Mouse (Mus musculus): ENCODE results near the gene Faah. TPM values are rescaled to one million over a fixed set of nuclear protein-coding genes. Genes with fewer than 3 reads are reported as not detected.

The Faah gene
- total RNA-seq (2014; fragmentation: Nextera tagmentation) (0.73 and 1.7 TPM in 2 replicates), total RNA-seq (2017) (1.0 and 1.4 TPM in 2 replicates), polyA plus RNA-seq (2012) (0.46 and 0.78 TPM in 2 replicates)

- TF ChIP-seq GATA2 (IDR thresholded peaks at IDR 0.05; ENCODE audit: borderline replicate concordance, low read depth, low read length), result no peak
- no peak for TF ChIP-seq GATA1 (IDR thresholded peaks at IDR 0.05; ENCODE audit: borderline replicate concordance, low read length)
- TF ChIP-seq TAL1 (conservative IDR thresholded peaks at IDR 0.05; ENCODE audit: low read depth, low read length), result no peak
- no peak for TF ChIP-seq CTCF (IDR thresholded peaks at IDR 0.05; ENCODE audit: low read depth, low read length)
- no peak for TF ChIP-seq POLR2AphosphoS5 (IDR thresholded peaks at IDR 0.05; ENCODE audit: insufficient replicate concordance, low read depth, low read length)
- Histone ChIP-seq H3K9me3 (replicated peaks) (no peaks in the 10 kb centered on the region; the same call in 1 of the 2 replicates), H3K4me3 (ENCODE audit: low read depth, low read length) (peak within 1 kb of the TSS; percentile 50; the same call in 1 of the 2 replicates), H3K36me3 (replicated peaks) (no peaks in the 10 kb centered on the region), H3K4me1 (ENCODE audit: insufficient read depth, low read depth, low read length) (peaks cover 12% of the 10 kb centered on the region), H3K27me3 (ENCODE audit: insufficient read depth, low read length) (peaks cover 56% of the 10 kb centered on the region)
- no peak for DNase-seq (ENCODE audit: low spot score)
- no peak for ATAC-seq (ENCODE audit: extremely low read depth, insufficient number of reproducible peaks, low FRiP score, poor library complexity, severe bottlenecking)
These were observed at the start of gene Faah for GRCm38 (mm10) chr4:116017902-116018746. Faah (minus strand) TSS chr4:116017926.

DNA sequence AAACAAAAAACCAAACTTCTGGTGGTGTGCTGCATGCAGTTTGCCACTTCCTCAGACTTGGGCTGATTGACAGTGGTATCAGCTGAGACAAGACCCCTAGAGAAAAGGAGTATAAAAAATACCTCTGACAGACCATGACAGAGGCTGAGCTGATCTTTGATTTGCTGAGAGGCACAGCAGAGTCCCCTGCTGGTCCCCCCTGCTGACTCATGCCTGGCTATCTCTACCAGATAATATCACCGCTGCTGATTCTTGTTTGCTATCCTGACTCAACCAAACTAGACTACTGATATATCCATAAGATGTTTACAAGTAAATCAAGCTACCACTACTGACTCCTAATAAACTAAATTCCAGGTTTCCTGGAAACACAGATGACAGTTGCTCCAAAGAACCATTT lies 46.1 kb upstream of the Faah start:
- no peak overlapping the region for H3K4me3 ChIP-seq (ENCODE audit: low read depth, low read length)
- no peaks in the 10 kb centered on the region for H3K9me3 ChIP-seq (replicated peaks)
- DNase-seq (ENCODE audit: low spot score), result peak; percentile 26
- H3K4me1 ChIP-seq (ENCODE audit: insufficient read depth, low read depth, low read length), result peaks cover 24% of the 10 kb centered on the region
- no peak for TF ChIP-seq POLR2AphosphoS5 (IDR thresholded peaks at IDR 0.05; ENCODE audit: insufficient replicate concordance, low read depth, low read length)
- no peak for TF ChIP-seq CTCF (IDR thresholded peaks at IDR 0.05; ENCODE audit: low read depth, low read length)
- TF ChIP-seq GATA1 (IDR thresholded peaks at IDR 0.05; ENCODE audit: borderline replicate concordance, low read length), result no peak
- TF ChIP-seq GATA2 (IDR thresholded peaks at IDR 0.05; ENCODE audit: borderline replicate concordance, low read depth, low read length), result no peak
- no peak for TF ChIP-seq TAL1 (conservative IDR thresholded peaks at IDR 0.05; ENCODE audit: low read depth, low read length)
- ATAC-seq (ENCODE audit: extremely low read depth, insufficient number of reproducible peaks, low FRiP score, poor library complexity, severe bottlenecking), result peak; percentile 96
- H3K36me3 ChIP-seq (replicated peaks), result peaks cover 35% of the 10 kb centered on the region
- H3K27me3 ChIP-seq (ENCODE audit: insufficient read depth, low read length), result no peaks in the 10 kb centered on the region

- no peak for TF ChIP-seq CTCF (IDR thresholded peaks at IDR 0.05; ENCODE audit: low read depth, low read length)
- no peak for TF ChIP-seq GATA2 (IDR thresholded peaks at IDR 0.05; ENCODE audit: borderline replicate concordance, low read depth, low read length)
- TF ChIP-seq GATA1 (IDR thresholded peaks at IDR 0.05; ENCODE audit: borderline replicate concordance, low read length), result no peak
- TF ChIP-seq POLR2AphosphoS5 (IDR thresholded peaks at IDR 0.05; ENCODE audit: insufficient replicate concordance, low read depth, low read length), result no peak
- TF ChIP-seq TAL1 (conservative IDR thresholded peaks at IDR 0.05; ENCODE audit: low read depth, low read length), result no peak
- peaks cover 20% of the 10 kb centered on the region for H3K4me1 ChIP-seq (ENCODE audit: insufficient read depth, low read depth, low read length)
- no peak overlapping the region for H3K4me3 ChIP-seq (ENCODE audit: low read depth, low read length)
- no peaks in the 10 kb centered on the region for H3K27me3 ChIP-seq (ENCODE audit: insufficient read depth, low read length)
- DNase-seq (ENCODE audit: low spot score) (no peak), ATAC-seq (ENCODE audit: extremely low read depth, insufficient number of reproducible peaks, low FRiP score, poor library complexity, severe bottlenecking) (no peak)
- H3K36me3 ChIP-seq (replicated peaks), result no peaks in the 10 kb centered on the region
- no peaks in the 10 kb centered on the region for H3K9me3 ChIP-seq (replicated peaks)
These were observed 41.4 kb upstream of the Faah start for GRCm38 (mm10) chr4:116059012-116059726.

DNA sequence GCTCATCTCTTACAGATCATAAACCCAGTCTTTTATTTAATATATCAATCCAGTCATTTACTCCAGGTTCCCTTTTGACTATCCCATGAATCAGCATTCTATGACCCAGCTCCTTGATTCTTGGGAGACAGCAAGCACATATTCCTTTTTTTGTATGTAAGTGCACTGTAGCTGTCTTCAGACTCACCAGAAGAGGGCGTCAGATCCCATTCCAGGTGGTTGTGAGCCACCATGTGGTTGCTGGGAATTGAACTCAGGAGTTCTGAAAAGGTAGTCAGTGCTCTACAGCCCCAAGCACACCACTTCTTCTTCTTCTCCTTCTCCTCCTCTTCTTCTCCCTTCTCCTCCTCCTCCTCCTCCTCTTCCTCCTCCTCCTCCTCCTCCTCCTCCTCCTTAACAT lies 39.8 kb upstream of the Faah start:
- ATAC-seq (ENCODE audit: extremely low read depth, insufficient number of reproducible peaks, low FRiP score, poor library complexity, severe bottlenecking) (no peak), DNase-seq (ENCODE audit: low spot score) (no peak)
- Histone ChIP-seq H3K4me3 (ENCODE audit: low read depth, low read length) (no peak overlapping the region), H3K27me3 (ENCODE audit: insufficient read depth, low read length) (no peaks in the 10 kb centered on the region), H3K36me3 (replicated peaks) (no peaks in the 10 kb centered on the region), H3K9me3 (replicated peaks) (no peaks in the 10 kb centered on the region), H3K4me1 (ENCODE audit: insufficient read depth, low read depth, low read length) (peaks cover 16% of the 10 kb centered on the region)
- TF ChIP-seq GATA2 (IDR thresholded peaks at IDR 0.05; ENCODE audit: borderline replicate concordance, low read depth, low read length) (no peak), TAL1 (conservative IDR thresholded peaks at IDR 0.05; ENCODE audit: low read depth, low read length) (no peak), CTCF (IDR thresholded peaks at IDR 0.05; ENCODE audit: low read depth, low read length) (no peak), POLR2AphosphoS5 (IDR thresholded peaks at IDR 0.05; ENCODE audit: insufficient replicate concordance, low read depth, low read length) (no peak), GATA1 (IDR thresholded peaks at IDR 0.05; ENCODE audit: borderline replicate concordance, low read length) (no peak)

GRCm38 (mm10) chr4:116053399-116053961 lies 35.8 kb upstream of the Faah start, which contains the start of gene Nsun4:
Nsun4 (minus strand) TSS chr4:116053876.
- Histone ChIP-seq H3K36me3 (replicated peaks) (peaks cover 34% of the 10 kb centered on the region), H3K4me1 (ENCODE audit: insufficient read depth, low read depth, low read length) (peaks cover 32% of the 10 kb centered on the region), H3K4me3 (ENCODE audit: low read depth, low read length) (peak within 1 kb of the TSS; percentile 71), H3K9me3 (replicated peaks) (no peaks in the 10 kb centered on the region), H3K27me3 (ENCODE audit: insufficient read depth, low read length) (no peaks in the 10 kb centered on the region)
- peak; percentile 87 for ATAC-seq (ENCODE audit: extremely low read depth, insufficient number of reproducible peaks, low FRiP score, poor library complexity, severe bottlenecking)
- TF ChIP-seq GATA2 (IDR thresholded peaks at IDR 0.05; ENCODE audit: borderline replicate concordance, low read depth, low read length) (no peak), POLR2AphosphoS5 (IDR thresholded peaks at IDR 0.05; ENCODE audit: insufficient replicate concordance, low read depth, low read length) (peak; percentile 94), CTCF (IDR thresholded peaks at IDR 0.05; ENCODE audit: low read depth, low read length) (no peak), TAL1 (conservative IDR thresholded peaks at IDR 0.05; ENCODE audit: low read depth, low read length) (no peak), GATA1 (IDR thresholded peaks at IDR 0.05; ENCODE audit: borderline replicate concordance, low read length) (no peak)
- DNase-seq (ENCODE audit: low spot score), result peak; percentile 70

Measured in G1E (cell line).